Mouse (Mus musculus) stomach, postnatal 0 days (tissue): ENCODE results near the gene Scyl3. TPM values are rescaled to one million over a fixed set of nuclear protein-coding genes. Genes with fewer than 3 reads are reported as not detected.

Source experiments
- ATAC-seq: fragments of 200-750 bp; cut with Nextera tagmentation; 2 replicates; pipeline ENCODE4 v1.8.0; 2017; ENCODE audit not compliant: low FRiP score, low TSS enrichment
- DNase-seq: peaks from one replicate; pipeline ENCODE4 v3.0.0-alpha.2; 2016; ENCODE audit warnings: low spot score
- H3K27ac ChIP-seq: fragments of 300-500 bp; sonication (generic); replicated peaks from 2 replicates; pipeline ENCODE4 v1.5.1; 2014; ENCODE audit warnings: mild to moderate bottlenecking, control low read depth
- H3K27me3 ChIP-seq: fragments of 300-500 bp; sonication (generic); 2 replicates; pipeline ENCODE4 v1.6.1; 2014; ENCODE audit warnings: low read length; ENCODE audit not compliant: control insufficient read depth, insufficient read depth
- H3K36me3 ChIP-seq: fragments of 300-500 bp; sonication (generic); 2 replicates; pipeline ENCODE4 v1.6.1; 2014; ENCODE audit warnings: low read length, mixed read lengths; ENCODE audit not compliant: control insufficient read depth, insufficient read depth
- H3K4me1 ChIP-seq: fragments of 300-500 bp; sonication (generic); replicated peaks from 2 replicates; pipeline ENCODE4 v1.6.1; 2014; ENCODE audit warnings: antibody characterized with exemption; ENCODE audit not compliant: control insufficient read depth, insufficient read depth
- H3K4me2 ChIP-seq: fragments of 300-500 bp; sonication (generic); replicated peaks from 2 replicates; pipeline ENCODE4 v1.6.1; 2014; ENCODE audit warnings: low read depth, mild to moderate bottlenecking, control low read depth, moderate library complexity
- H3K4me3 ChIP-seq: fragments of 300-500 bp; sonication (generic); 2 replicates; pipeline ENCODE4 v1.5.1; 2014; ENCODE audit warnings: low read depth, low read length, control low read depth
- H3K9ac ChIP-seq: fragments of 300-500 bp; sonication (generic); 2 replicates; pipeline ENCODE4 v1.6.1; 2014; ENCODE audit warnings: mild to moderate bottlenecking, low read length, control low read depth, mixed read lengths
- H3K9me3 ChIP-seq: fragments of 300-500 bp; sonication (generic); 2 replicates; pipeline ENCODE4 v1.6.1; 2016; ENCODE audit warnings: low read length; ENCODE audit not compliant: control insufficient read depth
- CTCF ChIP-seq: IDR thresholded peaks from 2 replicates; pipeline ENCODE4 v1.5.1; 2016; ENCODE audit warnings: antibody characterized with exemption, low read depth, mild to moderate bottlenecking, moderate library complexity
- EP300 ChIP-seq: optimal IDR thresholded peaks from 2 replicates; pipeline ENCODE3; 2016; ENCODE audit warnings: antibody characterized with exemption
- WGBS: fragments of 180-500 bp; shearing (Covaris S2); extraction: QIAGEN DNeasy Blood & Tissue Kit; methylation state at CpG from one replicate; pipeline ENCODE4 v1.1.7; 2014; 5-methylcytosine and 5-hydroxymethylcytosine counted together
- polyA plus RNA-seq: library from polyadenylated mRNA; unstranded; fragments of >200 nt; fragmentation: Nextera tagmentation; extraction: Ambion mirVana; gene quantifications from 2 replicates; pipeline ENCODE4 v1.2.1, GENCODE M21; 2015

The Scyl3 gene
- polyA plus RNA-seq, 1 experiment from 2014 or later: 10.6 TPM

- Histone ChIP-seq H3K4me1 (no peaks in the 10 kb centered on the region), H3K27me3 (no peaks in the 10 kb centered on the region), H3K9me3 (no peaks in the 10 kb centered on the region), H3K4me2 (peak overlapping the region; percentile 67), H3K36me3 (no peaks in the 10 kb centered on the region), H3K4me3 (peak overlapping the region; percentile 74; the same call in 1 of the 2 replicates), H3K27ac (no peak overlapping the region), H3K9ac (no peak overlapping the region)
- DNase-seq: no peak
- 81% methylated on average over 1 of the region's 2 CpGs for WGBS
- ATAC-seq: no peak
- no peak for TF ChIP-seq CTCF
- TF ChIP-seq EP300: no peak
Measured at GRCm38 (mm10) chr1:163995609-163995913, 66.7 kb downstream of the Scyl3 start.

- no peak for ATAC-seq
- no peaks in the 10 kb centered on the region for H3K27me3 ChIP-seq
- no peak for TF ChIP-seq CTCF
- no peak for TF ChIP-seq EP300
Measured at GRCm38 (mm10) chr1:164001831-164002452, 73.0 kb downstream of the Scyl3 start.

GRCm38 (mm10) chr1:164004311-164004710 lies 75.4 kb downstream of the Scyl3 start:
- ATAC-seq (no peak), DNase-seq (no peak)
- Histone ChIP-seq H3K4me3 (no peak overlapping the region), H3K4me2 (no peak overlapping the region), H3K4me1 (no peaks in the 10 kb centered on the region), H3K9me3 (no peaks in the 10 kb centered on the region), H3K27me3 (no peaks in the 10 kb centered on the region), H3K36me3 (no peaks in the 10 kb centered on the region), H3K9ac (no peak overlapping the region), H3K27ac (no peak overlapping the region)
- TF ChIP-seq CTCF (no peak), EP300 (no peak)
- WGBS: 66% methylated on average over 3 of the region's 3 CpGs

More at GRCm38 (mm10) chr1:164001831-164002452, 73.0 kb downstream of the Scyl3 start:
- Histone ChIP-seq H3K27ac (no peak overlapping the region), H3K4me1 (no peaks in the 10 kb centered on the region), H3K4me2 (no peak overlapping the region), H3K9ac (no peak overlapping the region), H3K4me3 (no peak overlapping the region), H3K36me3 (no peaks in the 10 kb centered on the region), H3K9me3 (no peaks in the 10 kb centered on the region)
- 68% methylated on average over 6 of the region's 6 CpGs for WGBS
- DNase-seq: no peak

Other genes starting within 250 kb of the Scyl3 start
- gene Mettl11b, start 203.9 kb upstream of the Scyl3 start, polyA plus RNA-seq: not detected in 2 replicates
- gene Kifap3, start 149.5 kb upstream of the Scyl3 start, polyA plus RNA-seq: 10.6 and 11.9 TPM in 2 replicates
- gene BC055324, start 65.7 kb downstream of the Scyl3 start, polyA plus RNA-seq: 2.9 and 3.4 TPM in 2 replicates
- 6.7 and 6.9 TPM in 2 replicates for gene Mettl18, start 65.8 kb downstream of the Scyl3 start, polyA plus RNA-seq
- 0.04 TPM in 2 replicates for gene Sele, start 119.1 kb downstream of the Scyl3 start, polyA plus RNA-seq
- 0.08 and 0.21 TPM in 2 replicates for gene Sell, start 132.9 kb downstream of the Scyl3 start, polyA plus RNA-seq
- gene Selp, start 186.2 kb downstream of the Scyl3 start, polyA plus RNA-seq: 0.41 and 0.62 TPM in 2 replicates
- gene F5, start 222.7 kb downstream of the Scyl3 start, polyA plus RNA-seq: 1.5 and 1.6 TPM in 2 replicates